Mouse (Mus musculus) MEL-GATA-1-ER (cell line): Measurements from ENCODE around the gene Nabp2.

Source experiments
- DNase-seq: peaks from one replicate; pipeline ENCODE4 v3.0.0-alpha.2; 2012; ENCODE audit warnings: low read depth; ENCODE audit errors: extremely low read depth

Nabp2 gene

GRCm38 (mm10) chr10:128359226-128359625 is 52.1 kb downstream of the Nabp2 start:
- DNase-seq = no peak

- DNase-seq = no peak
Measured at GRCm38 (mm10) chr10:128358796-128359195, 52.5 kb downstream of the Nabp2 start.
